Comparison of ENCODE assay signal across 9 mouse cellular contexts in genomic region chr8:83721405-83722025, GRCm38 (mm10). TPM values are rescaled to one million over a fixed set of nuclear protein-coding genes. Genes with fewer than 3 reads are reported as not detected.
DNase-seq lines count a peak whose midpoint lies in the region; ATAC-seq lines count a peak whose summit lies in the region.
"Had no signal": no experiment of that assay in that cellular context is flagged by ENCODE, and none has a peak within 500 bp of the region (broad histone marks: within the 10 kb centered on the region; RNA-seq: fewer than 3 reads in every experiment).

No protein-coding gene starts in this region.

- no peak for ATAC-seq in inflammation-experienced regulatory T-cells, adult 6 months

- no peak overlapping the region for H3K4me3 ChIP-seq in brown adipose tissue, adult 24 weeks (ENCODE audit: insufficient read depth, low read depth, low read length)
- H3K4me3 ChIP-seq: midbrain, embryonic 12.5 days had no signal

- H3K4me1 ChIP-seq in brown adipose tissue, adult 24 weeks (ENCODE audit: control insufficient read depth, insufficient read depth, insufficient read length, low read length): peaks cover 3% of the 10 kb centered on the region; the same call in 1 of the 2 replicates

- peak overlapping the region; percentile 62 for H3K27ac ChIP-seq in brown adipose tissue, adult 24 weeks (replicated peaks; ENCODE audit: low read depth, low read length)
- H3K27ac ChIP-seq: midbrain, embryonic 12.5 days had no signal

- peak; percentile 81 for DNase-seq in adrenal gland, adult 2 months
- no peak for DNase-seq in adrenal gland, postnatal 4 days (ENCODE audit: low spot score in 2 of 2)
- peak; percentile 70 to 72 for DNase-seq in kidney, adult 8-10 months
- peak; percentile 86 to 93 for DNase-seq in lung, postnatal 4 days
- DNase-seq in embryo, embryonic 10.5 days (ENCODE audit: low spot score): no peak
- no peak for DNase-seq in thymus, postnatal 0 days (ENCODE audit: low spot score)

RNA-seq across cellular contexts. Expression of gene Ddx39, which starts 6.5 kb away (rescaled TPM):
- 10 to 100 TPM; 15.3 to 20.9 TPM for total RNA-seq in adrenal gland, adult 2 months (2021)
- 13.4 and 14.1 TPM in 2 replicates for polyA plus RNA-seq in adrenal gland, adult 2 months (2012; rRNA removed)
- 10 to 100 TPM; 41.5 to 42.2 TPM for total RNA-seq in adrenal gland, postnatal 4 days (2021)
- 7.7 and 14.1 TPM in 2 replicates for polyA plus RNA-seq in brown adipose tissue, adult 24 weeks (2012; ENCODE audit: insufficient read depth, insufficient read length, missing spikeins)
- polyA plus RNA-seq in thymus, postnatal 0 days (2015; fragmentation: Nextera tagmentation; extraction: Ambion mirVana): 325 and 328 TPM in 2 replicates
- polyA plus RNA-seq in inflammation-experienced regulatory T-cells, adult 6 months (2017; shearing (Covaris generic)): 100 to 1,000 TPM; 166 to 211 (median 167) TPM

RNA-seq across cellular contexts. Expression of gene Adgre5, which starts 19.6 kb away (rescaled TPM):
- 10 to 100 TPM; 31.5 to 40.7 TPM for total RNA-seq in adrenal gland, adult 2 months (2021)
- polyA plus RNA-seq in adrenal gland, adult 2 months (2012; rRNA removed): 34.5 and 35.2 TPM in 2 replicates
- total RNA-seq in adrenal gland, postnatal 4 days (2021): 10 to 100 TPM; 48.6 to 49.8 TPM
- polyA plus RNA-seq in brown adipose tissue, adult 24 weeks (2012; ENCODE audit: insufficient read depth, insufficient read length, missing spikeins): 30.1 and 34.2 TPM in 2 replicates
- polyA plus RNA-seq in thymus, postnatal 0 days (2015; fragmentation: Nextera tagmentation; extraction: Ambion mirVana): 71.6 and 74.7 TPM in 2 replicates
- 100 to 1,000 TPM; 177 to 212 (median 210) TPM for polyA plus RNA-seq in inflammation-experienced regulatory T-cells, adult 6 months (2017; shearing (Covaris generic))

RNA-seq across cellular contexts. Expression of gene Pkn1, which starts 22.5 kb away (rescaled TPM):
- total RNA-seq in adrenal gland, adult 2 months (2021): 100 to 1,000 TPM; 110 to 115 TPM
- 138 and 164 TPM in 2 replicates for polyA plus RNA-seq in adrenal gland, adult 2 months (2012; rRNA removed)
- total RNA-seq in adrenal gland, postnatal 4 days (2021): 100 to 1,000 TPM; 115 to 120 TPM
- polyA plus RNA-seq in brown adipose tissue, adult 24 weeks (2012; ENCODE audit: insufficient read depth, insufficient read length, missing spikeins): 98.1 and 111 TPM in 2 replicates
- polyA plus RNA-seq in thymus, postnatal 0 days (2015; fragmentation: Nextera tagmentation; extraction: Ambion mirVana): 38.8 and 44.8 TPM in 2 replicates
- 10 to 100 TPM; 20.3 to 27.7 (median 24.6) TPM for polyA plus RNA-seq in inflammation-experienced regulatory T-cells, adult 6 months (2017; shearing (Covaris generic))

RNA-seq across cellular contexts. Expression of gene Ptger1, which starts 55.0 kb away (rescaled TPM):
- total RNA-seq in adrenal gland, adult 2 months (2021): 1 to 10 TPM in 1 of 2 experiments, under 1 TPM in 1; 0.76 to 1.1 TPM
- polyA plus RNA-seq in adrenal gland, adult 2 months (2012; rRNA removed): 2.1 and 2.8 TPM in 2 replicates
- 1 to 10 TPM; 2.4 to 5.1 TPM for total RNA-seq in adrenal gland, postnatal 4 days (2021)
- not detected in 2 replicates for polyA plus RNA-seq in brown adipose tissue, adult 24 weeks (2012; ENCODE audit: insufficient read depth, insufficient read length, missing spikeins)
- 0.42 and 0.82 TPM in 2 replicates for polyA plus RNA-seq in thymus, postnatal 0 days (2015; fragmentation: Nextera tagmentation; extraction: Ambion mirVana)
- polyA plus RNA-seq in inflammation-experienced regulatory T-cells, adult 6 months (2017; shearing (Covaris generic)): 1 to 10 TPM in 2 of 3 experiments, under 1 TPM in 1; 0.60 to 1.2 (median 1.1) TPM

Comparison
In these comparisons a context has a peak if more than half of its experiments do, and no peak if none do; other contexts are left out.
1. DNase-seq: peak in adrenal gland, adult 2 months (single experiment), kidney, adult 8-10 months (2 of 2) and lung, postnatal 4 days (2 of 2); none in adrenal gland, postnatal 4 days (0 of 2), embryo, embryonic 10.5 days (single experiment) and thymus, postnatal 0 days (single experiment).
2. RNA of gene Ddx39, which starts 6.5 kb away (polyA plus RNA-seq): 325 to 328 TPM in thymus, postnatal 0 days and 166 to 211 TPM in inflammation-experienced regulatory T-cells, adult 6 months; 13.4 to 14.1 TPM in adrenal gland, adult 2 months and 7.7 to 14.1 TPM in brown adipose tissue, adult 24 weeks; every median in the first group is over 10 times any median in the second.